Mouse (Mus musculus): ENCODE measurements around the gene Ccdc42. TPM values are rescaled to one million over a fixed set of nuclear protein-coding genes. Genes with fewer than 3 reads are reported as not detected.

Ccdc42 gene
- polyA plus RNA-seq (2011; ENCODE audit: insufficient read depth, insufficient read length, low read depth, missing spikeins): not detected in 2 replicates

DNA sequence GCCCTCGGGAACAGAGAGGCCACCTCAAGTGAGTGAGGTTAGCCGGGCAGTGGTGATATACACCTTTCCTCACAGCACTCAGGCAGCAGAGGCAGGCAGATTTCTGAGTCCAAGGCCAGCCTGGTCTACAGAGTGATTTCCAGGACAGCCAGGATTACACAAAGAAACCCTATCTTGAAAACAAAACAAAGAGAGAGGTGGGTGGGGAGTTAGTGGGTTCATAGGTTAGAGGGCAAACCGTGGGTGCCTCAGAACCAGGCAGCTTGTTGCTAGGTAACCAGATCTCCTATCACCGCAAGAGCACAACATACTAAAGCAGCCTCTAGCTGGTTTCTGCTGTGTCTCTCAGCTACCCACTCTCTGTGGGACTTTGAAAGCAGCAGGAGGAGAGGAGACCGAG lies at the start of gene Ccdc42:
Gene Ccdc42, plus strand, starts transcription at position 301 of the 400 bp plus-strand sequence.
- TF ChIP-seq POLR2A (IDR thresholded peaks at IDR 0.05; ENCODE audit: insufficient read depth, low read length): no peak
- no peak for TF ChIP-seq CTCF (IDR thresholded peaks at IDR 0.05; ENCODE audit: low read depth, low read length)
- TF ChIP-seq EP300 (IDR thresholded peaks at IDR 0.05; ENCODE audit: insufficient read depth, low read depth, low read length): no peak
- H3K9me3 ChIP-seq (replicated peaks; ENCODE audit: control insufficient read depth, insufficient read depth, low read length, poor library complexity, severe bottlenecking): no peaks in the 10 kb centered on the region
- no peaks in the 10 kb centered on the region for H3K4me1 ChIP-seq (ENCODE audit: control insufficient read depth, insufficient read depth, low read length)
- H3K27me3 ChIP-seq (ENCODE audit: control insufficient read depth, insufficient read depth, low read length, poor library complexity, severe bottlenecking): peaks cover 3% of the 10 kb centered on the region; the same call in 1 of the 2 replicates
- H3K9ac ChIP-seq (ENCODE audit: low read depth, poor library complexity, severe bottlenecking): no peak within 1 kb of the TSS
- H3K36me3 ChIP-seq (ENCODE audit: control insufficient read depth, insufficient read depth, low read length, poor library complexity, severe bottlenecking): no peaks in the 10 kb centered on the region
- no peak within 1 kb of the TSS for H3K27ac ChIP-seq (ENCODE audit: insufficient read depth, low read length)
- H3K4me3 ChIP-seq (ENCODE audit: low read depth, low read length): no peak within 1 kb of the TSS

DNA sequence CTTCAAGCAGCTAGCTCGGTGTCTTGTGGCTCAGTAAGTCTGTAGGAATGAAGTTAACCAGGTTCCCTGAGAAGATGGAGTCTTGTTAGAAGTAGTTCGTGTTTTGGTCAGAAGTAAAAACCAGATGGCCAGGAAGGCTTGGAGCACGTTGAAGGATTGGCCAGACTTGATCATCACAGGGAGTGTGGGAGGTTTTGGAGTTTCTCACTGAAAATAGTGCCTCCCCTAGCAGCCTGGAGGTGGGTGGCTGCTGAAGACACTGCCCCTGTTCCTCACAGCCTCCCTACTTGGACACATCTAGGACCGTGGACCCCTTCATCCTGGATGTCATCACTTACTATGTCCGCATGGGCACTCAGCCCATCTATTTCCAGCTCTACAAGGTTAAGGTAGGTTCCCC lies 47.2 kb upstream of the Ccdc42 start:
- H3K4me3 ChIP-seq (ENCODE audit: low read depth, low read length): no peak overlapping the region
- no peak overlapping the region for H3K9ac ChIP-seq (ENCODE audit: low read depth, poor library complexity, severe bottlenecking)
- H3K27me3 ChIP-seq (ENCODE audit: control insufficient read depth, insufficient read depth, low read length, poor library complexity, severe bottlenecking): no peaks in the 10 kb centered on the region
- no peaks in the 10 kb centered on the region for H3K36me3 ChIP-seq (ENCODE audit: control insufficient read depth, insufficient read depth, low read length, poor library complexity, severe bottlenecking)
- no peak overlapping the region for H3K27ac ChIP-seq (ENCODE audit: insufficient read depth, low read length)
- H3K4me1 ChIP-seq (ENCODE audit: control insufficient read depth, insufficient read depth, low read length): no peaks in the 10 kb centered on the region
- TF ChIP-seq POLR2A (IDR thresholded peaks at IDR 0.05; ENCODE audit: insufficient read depth, low read length) (no peak), CTCF (IDR thresholded peaks at IDR 0.05; ENCODE audit: low read depth, low read length) (no peak), EP300 (IDR thresholded peaks at IDR 0.05; ENCODE audit: insufficient read depth, low read depth, low read length) (no peak)
- no peaks in the 10 kb centered on the region for H3K9me3 ChIP-seq (replicated peaks; ENCODE audit: control insufficient read depth, insufficient read depth, low read length, poor library complexity, severe bottlenecking)

DNA sequence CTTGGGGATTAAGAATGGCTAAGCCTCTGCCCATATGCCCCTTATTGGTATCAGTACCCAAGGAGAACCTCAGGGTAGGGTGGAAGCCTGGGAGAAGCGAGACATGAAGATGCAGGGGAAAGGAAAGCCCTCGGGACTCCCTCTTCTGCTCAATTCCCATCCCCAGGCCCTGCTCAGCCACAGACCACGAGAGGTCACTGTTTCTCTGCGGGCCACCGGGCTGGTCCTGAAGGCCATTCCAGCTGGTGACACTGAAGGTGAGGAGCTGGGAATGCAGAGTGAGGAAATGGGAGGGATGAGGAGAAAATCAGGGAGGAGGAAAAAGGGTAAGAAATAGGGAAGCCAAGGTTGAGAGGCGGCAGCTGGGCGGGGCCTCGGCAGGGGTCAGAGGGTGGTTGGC lies 42.3 kb upstream of the Ccdc42 start:
- TF ChIP-seq POLR2A (IDR thresholded peaks at IDR 0.05; ENCODE audit: insufficient read depth, low read length): no peak
- TF ChIP-seq CTCF (IDR thresholded peaks at IDR 0.05; ENCODE audit: low read depth, low read length): peak; percentile 62
- no peak for TF ChIP-seq EP300 (IDR thresholded peaks at IDR 0.05; ENCODE audit: insufficient read depth, low read depth, low read length)
- H3K4me3 ChIP-seq (ENCODE audit: low read depth, low read length): no peak overlapping the region

DNA sequence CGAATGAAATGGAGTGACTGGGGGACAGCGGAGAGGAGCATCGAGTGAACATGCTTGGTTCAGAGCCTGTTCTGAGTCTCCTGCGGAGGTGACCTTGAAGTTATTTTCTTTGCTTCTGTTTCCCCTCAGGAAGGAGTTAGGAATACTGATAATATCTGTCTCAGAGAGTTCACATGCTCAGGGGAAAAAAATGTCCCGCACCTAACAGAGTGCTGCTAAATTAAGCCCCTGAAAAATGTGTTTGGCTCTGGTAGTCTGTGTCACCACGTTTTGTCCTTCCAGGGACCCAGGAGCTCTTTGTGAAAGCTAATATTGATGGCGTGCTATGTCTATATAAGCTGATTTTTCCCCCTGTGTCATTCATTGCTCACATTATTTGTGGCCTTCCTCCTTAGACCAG lies 41.6 kb upstream of the Ccdc42 start:
- Histone ChIP-seq H3K9ac (ENCODE audit: low read depth, poor library complexity, severe bottlenecking) (no peak overlapping the region), H3K4me3 (ENCODE audit: low read depth, low read length) (no peak overlapping the region), H3K36me3 (ENCODE audit: control insufficient read depth, insufficient read depth, low read length, poor library complexity, severe bottlenecking) (no peaks in the 10 kb centered on the region), H3K9me3 (replicated peaks; ENCODE audit: control insufficient read depth, insufficient read depth, low read length, poor library complexity, severe bottlenecking) (no peaks in the 10 kb centered on the region), H3K27me3 (ENCODE audit: control insufficient read depth, insufficient read depth, low read length, poor library complexity, severe bottlenecking) (no peaks in the 10 kb centered on the region), H3K27ac (ENCODE audit: insufficient read depth, low read length) (no peak overlapping the region), H3K4me1 (ENCODE audit: control insufficient read depth, insufficient read depth, low read length) (no peaks in the 10 kb centered on the region)
- no peak for TF ChIP-seq POLR2A (IDR thresholded peaks at IDR 0.05; ENCODE audit: insufficient read depth, low read length)
- no peak for TF ChIP-seq EP300 (IDR thresholded peaks at IDR 0.05; ENCODE audit: insufficient read depth, low read depth, low read length)
- TF ChIP-seq CTCF (IDR thresholded peaks at IDR 0.05; ENCODE audit: low read depth, low read length): no peak

More for the DNA sequence above, 42.3 kb upstream of the Ccdc42 start:
- Histone ChIP-seq H3K27ac (ENCODE audit: insufficient read depth, low read length) (no peak overlapping the region), H3K36me3 (ENCODE audit: control insufficient read depth, insufficient read depth, low read length, poor library complexity, severe bottlenecking) (no peaks in the 10 kb centered on the region), H3K4me1 (ENCODE audit: control insufficient read depth, insufficient read depth, low read length) (no peaks in the 10 kb centered on the region), H3K27me3 (ENCODE audit: control insufficient read depth, insufficient read depth, low read length, poor library complexity, severe bottlenecking) (no peaks in the 10 kb centered on the region), H3K9ac (ENCODE audit: low read depth, poor library complexity, severe bottlenecking) (no peak overlapping the region), H3K9me3 (replicated peaks; ENCODE audit: control insufficient read depth, insufficient read depth, low read length, poor library complexity, severe bottlenecking) (no peaks in the 10 kb centered on the region)

DNA sequence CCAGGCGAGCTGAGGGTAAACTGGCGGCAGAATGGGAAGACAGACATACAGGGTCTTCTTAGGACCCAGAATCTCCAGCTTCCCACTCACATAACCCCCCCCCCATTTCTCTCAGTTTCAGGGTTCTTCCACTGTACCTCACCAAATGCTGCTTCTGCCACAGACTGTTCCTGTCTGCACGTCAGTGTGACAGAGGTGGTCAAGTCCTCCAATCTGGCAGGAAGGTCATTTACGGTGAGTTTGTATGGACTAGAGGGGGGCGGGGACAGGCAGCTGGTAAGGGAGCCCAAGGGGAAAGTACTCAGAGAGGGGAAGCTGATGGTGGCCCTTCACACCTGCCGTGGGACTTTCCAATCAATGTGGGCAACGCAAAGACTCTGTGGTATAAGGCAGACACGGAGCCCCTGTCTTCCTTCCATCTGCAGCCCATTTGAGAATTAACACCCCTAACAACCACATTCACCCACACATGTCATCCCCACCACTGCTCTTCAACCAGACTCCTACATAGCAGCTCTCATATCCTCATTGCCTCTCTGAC lies 41.1 kb upstream of the Ccdc42 start:
- no peak overlapping the region for H3K4me3 ChIP-seq (ENCODE audit: low read depth, low read length)
- TF ChIP-seq EP300 (IDR thresholded peaks at IDR 0.05; ENCODE audit: insufficient read depth, low read depth, low read length): no peak
- no peak for TF ChIP-seq POLR2A (IDR thresholded peaks at IDR 0.05; ENCODE audit: insufficient read depth, low read length)
- TF ChIP-seq CTCF (IDR thresholded peaks at IDR 0.05; ENCODE audit: low read depth, low read length): no peak
- H3K27me3 ChIP-seq (ENCODE audit: control insufficient read depth, insufficient read depth, low read length, poor library complexity, severe bottlenecking): no peaks in the 10 kb centered on the region
- H3K27ac ChIP-seq (ENCODE audit: insufficient read depth, low read length): no peak overlapping the region
- no peaks in the 10 kb centered on the region for H3K36me3 ChIP-seq (ENCODE audit: control insufficient read depth, insufficient read depth, low read length, poor library complexity, severe bottlenecking)
- H3K9ac ChIP-seq (ENCODE audit: low read depth, poor library complexity, severe bottlenecking): no peak overlapping the region
- H3K4me1 ChIP-seq (ENCODE audit: control insufficient read depth, insufficient read depth, low read length): no peaks in the 10 kb centered on the region
- no peaks in the 10 kb centered on the region for H3K9me3 ChIP-seq (replicated peaks; ENCODE audit: control insufficient read depth, insufficient read depth, low read length, poor library complexity, severe bottlenecking)

DNA sequence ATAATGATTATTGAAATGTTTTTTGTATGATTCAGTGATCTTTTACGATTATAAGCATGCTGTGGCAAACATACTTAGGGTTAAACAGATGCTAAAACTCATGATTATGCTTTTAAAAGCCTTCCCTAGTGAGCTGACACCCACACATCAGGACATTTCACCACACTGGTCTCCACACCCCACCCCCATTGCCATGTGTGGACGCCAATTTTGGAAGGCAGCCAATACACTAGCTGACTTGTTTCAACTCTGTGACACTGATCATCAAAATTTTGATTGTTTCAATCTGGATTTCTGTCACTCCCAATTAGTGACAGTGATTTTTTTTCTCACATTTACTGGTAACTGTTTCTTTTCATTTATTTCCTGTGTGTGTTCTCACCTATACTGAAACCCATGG lies 39.3 kb upstream of the Ccdc42 start:
- TF ChIP-seq CTCF (IDR thresholded peaks at IDR 0.05; ENCODE audit: low read depth, low read length): no peak
- no peak for TF ChIP-seq POLR2A (IDR thresholded peaks at IDR 0.05; ENCODE audit: insufficient read depth, low read length)
- Histone ChIP-seq H3K36me3 (ENCODE audit: control insufficient read depth, insufficient read depth, low read length, poor library complexity, severe bottlenecking) (no peaks in the 10 kb centered on the region), H3K27ac (ENCODE audit: insufficient read depth, low read length) (no peak overlapping the region), H3K27me3 (ENCODE audit: control insufficient read depth, insufficient read depth, low read length, poor library complexity, severe bottlenecking) (no peaks in the 10 kb centered on the region), H3K9ac (ENCODE audit: low read depth, poor library complexity, severe bottlenecking) (no peak overlapping the region), H3K4me3 (ENCODE audit: low read depth, low read length) (no peak overlapping the region), H3K9me3 (replicated peaks; ENCODE audit: control insufficient read depth, insufficient read depth, low read length, poor library complexity, severe bottlenecking) (no peaks in the 10 kb centered on the region), H3K4me1 (ENCODE audit: control insufficient read depth, insufficient read depth, low read length) (no peaks in the 10 kb centered on the region)

Measured in ES-Bruce4 (cell line).